Comparison of ENCODE assay signal across 23 mouse cellular contexts in genomic region chr15:27718668-27719067, GRCm38 (mm10).
"Had no signal": no experiment of that assay in that cellular context is flagged by ENCODE, and none has a peak within 500 bp of the region (broad histone marks: within the 10 kb centered on the region; RNA-seq: fewer than 3 reads in every experiment).

No protein-coding gene starts in this region.

- H3K4me2 ChIP-seq: limb, embryonic 13.5 days; liver, embryonic 13.5 days; lung, embryonic 14.5 days; midbrain, embryonic 11.5 days; neural tube, embryonic 12.5 days; neural tube, embryonic 15.5 days had no signal

- H3K9me3 ChIP-seq: limb, embryonic 10.5 days; liver, embryonic 13.5 days; neural tube, embryonic 12.5 days had no signal

- DNase-seq: kidney, adult 2 months; kidney, postnatal 25 days; layer of hippocampus, adult 9-11 months; liver; liver, embryonic 13.5 days; lung, embryonic 14.5 days; midbrain, embryonic 14.5 days; right cerebral cortex, adult 18-20 months; right cerebral cortex, postnatal 14 days; right cerebral cortex, postnatal 4 days; thymus, adult 2 months; thymus, postnatal 25 days had no signal

- ATAC-seq: lung, postnatal 0 days had no signal

- H3K27me3 ChIP-seq: limb, embryonic 13.5 days; liver, embryonic 13.5 days; neural tube, embryonic 12.5 days; neural tube, embryonic 15.5 days had no signal

- H3K9ac ChIP-seq: limb, embryonic 13.5 days; liver, embryonic 13.5 days; lung, embryonic 14.5 days; neural tube, embryonic 12.5 days; neural tube, embryonic 15.5 days had no signal

- H3K4me1 ChIP-seq: limb, embryonic 13.5 days; neural tube, embryonic 12.5 days; neural tube, embryonic 15.5 days had no signal

- H3K4me3 ChIP-seq: layer of hippocampus, adult 2 months; limb, embryonic 10.5 days; limb, embryonic 13.5 days; liver, embryonic 13.5 days; megakaryocyte, embryonic 14.5 days; neural tube, embryonic 12.5 days; neural tube, embryonic 15.5 days had no signal

- H3K27ac ChIP-seq: kidney, postnatal 0 days; layer of hippocampus, adult 2 months; limb, embryonic 10.5 days; limb, embryonic 13.5 days; liver, embryonic 13.5 days; macrophage; neural tube, embryonic 12.5 days; neural tube, embryonic 15.5 days; stomach, postnatal 0 days had no signal

- H3K36me3 ChIP-seq: limb, embryonic 10.5 days; limb, embryonic 13.5 days; liver, embryonic 13.5 days; neural tube, embryonic 12.5 days; neural tube, embryonic 15.5 days had no signal
